Mouse (Mus musculus): ENCODE data around the gene Cd300ld5.

DNA sequence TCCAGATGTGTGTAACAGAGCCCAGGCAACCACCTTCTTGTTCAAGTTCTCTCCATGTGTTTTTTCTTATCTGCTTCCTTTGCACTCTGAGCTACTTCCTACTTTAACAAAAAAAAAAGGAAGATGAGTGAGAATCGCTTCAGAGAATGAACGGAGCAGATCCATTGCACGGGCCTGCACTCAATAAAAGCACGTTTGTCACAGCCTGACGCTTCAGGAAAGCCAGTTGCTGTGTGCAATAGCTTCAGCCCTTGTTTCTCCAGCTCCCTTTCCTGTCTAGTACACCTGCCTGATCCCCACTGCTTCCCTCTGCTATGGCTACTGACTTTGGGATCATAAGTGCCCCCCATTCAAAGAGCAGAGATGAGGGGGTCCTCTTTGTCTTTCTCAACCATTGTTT is 24.5 kb upstream of the Cd300ld5 start, which contains the start of gene Cd300e:
- TF ChIP-seq CTCF (IDR thresholded peaks at IDR 0.05; ENCODE audit: low read depth, low read length) (no peak), POLR2A (IDR thresholded peaks at IDR 0.05; ENCODE audit: borderline replicate concordance, low read depth, low read length) (no peak)
